Mouse (Mus musculus) CH12.LX (cell line): ENCODE measurements around the gene Sema7a.

Experiments
- CTCF ChIP-seq, 2 experiments: IDR thresholded peaks in 1 of 2; conservative IDR thresholded peaks in 1 of 2; 2 replicates each; pipeline ENCODE4 v1.5.1; 2011 to 2012; ENCODE audit warnings: low read depth in 2 of 2, low read length in 2 of 2, improper control_type of control experiment in 1 of 2, inconsistent platforms in 1 of 2, mild to moderate bottlenecking in 1 of 2, moderate library complexity in 1 of 2
- MAZ ChIP-seq: IDR thresholded peaks from 2 replicates; pipeline ENCODE4 v1.6.1; 2012; ENCODE audit warnings: low read depth, mild to moderate bottlenecking, inconsistent platforms, low read length, improper control_type of control experiment, moderate library complexity
- RCOR1 ChIP-seq: conservative IDR thresholded peaks from 2 replicates; pipeline ENCODE4 v1.6.1; 2012; ENCODE audit warnings: low read depth, mild to moderate bottlenecking, inconsistent platforms, low read length, improper control_type of control experiment

DNA sequence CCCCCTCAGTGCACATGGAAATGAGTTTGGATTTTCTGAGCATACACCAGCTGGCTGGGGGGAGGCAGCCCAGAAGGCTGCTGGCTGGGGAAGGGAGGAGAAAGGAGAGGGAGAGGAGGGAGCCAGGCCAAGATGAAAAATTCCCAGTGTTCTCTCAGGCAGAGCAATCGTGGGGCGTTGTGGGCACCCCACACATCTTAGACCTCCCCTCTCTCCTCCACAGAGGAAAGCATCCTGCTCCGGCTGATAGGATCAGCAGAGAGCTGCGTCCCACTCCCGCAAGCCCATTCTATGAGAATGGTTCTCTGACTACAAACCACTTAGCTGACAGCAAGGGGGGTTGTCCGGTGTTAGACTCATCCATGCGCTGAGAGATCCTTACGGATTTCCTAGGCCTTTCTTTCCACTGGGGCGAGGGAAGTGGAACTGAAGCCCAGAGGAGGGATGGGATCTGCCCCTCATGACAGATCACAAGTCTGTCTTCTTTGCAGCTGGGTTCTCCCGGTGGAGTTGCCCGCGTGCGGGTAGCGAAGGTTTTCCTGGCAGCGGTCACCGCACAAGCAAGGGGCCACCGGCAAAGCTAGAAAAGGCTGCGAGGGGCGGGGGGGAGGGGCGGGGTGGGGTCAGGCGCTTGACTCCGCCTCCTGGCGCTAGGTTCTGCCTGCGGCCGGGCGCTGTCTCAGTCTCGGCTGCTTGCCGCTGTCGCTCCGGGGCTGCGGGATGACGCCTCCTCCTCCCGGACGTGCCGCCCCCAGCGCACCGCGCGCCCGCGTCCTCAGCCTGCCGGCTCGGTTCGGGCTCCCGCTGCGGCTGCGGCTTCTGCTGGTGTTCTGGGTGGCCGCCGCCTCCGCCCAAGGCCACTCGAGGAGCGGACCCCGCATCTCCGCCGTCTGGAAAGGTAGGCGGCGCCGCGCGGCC is at the start of gene Sema7a:
- no peak for TF ChIP-seq RCOR1
- TF ChIP-seq CTCF (conservative IDR thresholded peaks at IDR 0.05 in 1 of 2, IDR thresholded peaks at IDR 0.05 in 1 of 2; ENCODE audit: low read depth in 2 of 2, low read length in 2 of 2): no peak
- peak; percentile 76; the same call in 1 of the 2 replicates for TF ChIP-seq MAZ
